Mouse (Mus musculus) stomach, embryonic 15.5 days (tissue): ENCODE measurements around the gene Ccnq. TPM values are rescaled to one million over a fixed set of nuclear protein-coding genes. Genes with fewer than 3 reads are reported as not detected.

ENCODE experiments used
- ATAC-seq: fragments of 200-750 bp; cut with Nextera tagmentation; 2 replicates; pipeline ENCODE4 v1.8.0; 2017; ENCODE audit warnings: low read depth, moderate number of reproducible peaks, moderate TSS enrichment; ENCODE audit not compliant: insufficient read depth, low FRiP score
- H3K27ac ChIP-seq: fragments of 300-500 bp; sonication (generic); 2 replicates; pipeline ENCODE4 v1.5.1; 2015; ENCODE audit warnings: mild to moderate bottlenecking, inconsistent platforms
- H3K27me3 ChIP-seq: fragments of 300-500 bp; sonication (generic); replicated peaks from 2 replicates; pipeline ENCODE4 v1.6.1; 2015; ENCODE audit warnings: inconsistent platforms
- H3K36me3 ChIP-seq: fragments of 300-500 bp; sonication (generic); 2 replicates; pipeline ENCODE4 v1.6.1; 2015; ENCODE audit warnings: inconsistent platforms
- H3K4me1 ChIP-seq: fragments of 300-500 bp; sonication (generic); 2 replicates; pipeline ENCODE4 v1.6.1; 2015; ENCODE audit warnings: inconsistent platforms
- H3K4me2 ChIP-seq: fragments of 300-500 bp; sonication (generic); 2 replicates; pipeline ENCODE4 v1.6.1; 2015; ENCODE audit warnings: mild to moderate bottlenecking, inconsistent platforms
- H3K4me3 ChIP-seq: fragments of 300-500 bp; sonication (generic); replicated peaks from 2 replicates; pipeline ENCODE4 v1.5.1; 2015; ENCODE audit warnings: inconsistent platforms
- H3K9ac ChIP-seq: fragments of 300-500 bp; sonication (generic); 2 replicates; pipeline ENCODE4 v1.6.1; 2015; ENCODE audit warnings: inconsistent platforms
- H3K9me3 ChIP-seq: fragments of 300-500 bp; sonication (generic); 2 replicates; pipeline ENCODE4 v1.6.1; 2016; ENCODE audit warnings: inconsistent platforms
- WGBS: fragments of 180-500 bp; shearing (Covaris S2); methylation state at CpG from one replicate; pipeline ENCODE4 v1.1.7; 2015; 5-methylcytosine and 5-hydroxymethylcytosine counted together
- microRNA-seq: library from miRNA; unstranded; fragments of <30 nt; microRNA quantifications from one replicate; pipeline ENCODE4, GENCODE M21; 2016
- polyA plus RNA-seq: library from polyadenylated mRNA; unstranded; fragments of >200 nt; fragmentation: Nextera tagmentation; extraction: Ambion mirVana; gene quantifications from 2 replicates; pipeline ENCODE4 v1.2.1, GENCODE M21; 2015

Gene Ccnq
- polyA plus RNA-seq, 1 experiment from 2014 or later: 39.3 TPM

DNA sequence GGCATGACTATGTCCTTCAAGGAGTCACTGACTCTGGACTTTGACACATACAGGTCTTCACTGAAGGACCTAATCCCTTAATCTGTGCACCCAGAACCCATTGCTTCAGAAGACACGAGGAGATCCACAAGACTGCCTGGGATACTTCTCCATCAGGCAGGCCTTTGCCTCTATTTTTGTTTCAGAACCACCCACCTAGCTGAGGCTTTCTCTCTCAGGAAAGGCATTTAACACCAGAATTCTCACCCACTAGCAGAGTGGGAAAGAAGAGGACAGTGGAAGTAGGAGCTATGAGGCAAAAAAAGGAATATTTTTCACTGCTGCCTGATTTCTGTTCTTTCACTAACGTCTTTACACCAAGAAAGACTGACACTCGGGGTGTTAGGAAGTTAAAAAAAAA is 25.2 kb downstream of the Ccnq start:
- H3K4me2 ChIP-seq: no peak overlapping the region
- H3K27me3 ChIP-seq: no peaks in the 10 kb centered on the region

DNA sequence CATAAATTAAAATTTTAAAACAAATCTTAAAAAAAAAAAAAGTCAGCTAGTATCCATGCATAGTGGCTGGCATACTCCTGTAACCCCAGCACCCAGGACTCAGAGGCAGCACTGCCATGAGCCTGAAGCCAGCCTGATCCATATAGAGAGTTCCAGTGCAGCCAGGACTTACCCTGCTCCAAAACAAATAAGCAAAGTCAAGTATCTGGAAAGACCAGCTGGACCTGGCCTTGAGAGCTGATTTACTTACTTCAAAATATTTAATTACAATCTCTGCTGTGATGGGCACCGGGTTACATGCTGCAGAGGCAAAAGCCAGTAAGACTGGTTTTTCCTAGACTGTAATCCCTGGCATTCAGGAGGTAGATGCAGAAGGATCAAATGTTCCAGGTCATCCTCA is 26.7 kb downstream of the Ccnq start:
- ATAC-seq: no peak; the same call in 1 of the 2 replicates
- Histone ChIP-seq H3K9me3 (no peaks in the 10 kb centered on the region), H3K27ac (no peak overlapping the region), H3K36me3 (no peaks in the 10 kb centered on the region), H3K27me3 (no peaks in the 10 kb centered on the region), H3K4me3 (no peak overlapping the region), H3K4me2 (no peak overlapping the region), H3K9ac (no peak overlapping the region), H3K4me1 (no peaks in the 10 kb centered on the region)
- 54% methylated on average over 1 of the region's 1 CpGs for WGBS

More for the DNA sequence above, 25.2 kb downstream of the Ccnq start:
- Histone ChIP-seq H3K36me3 (no peaks in the 10 kb centered on the region), H3K9me3 (no peaks in the 10 kb centered on the region), H3K4me3 (no peak overlapping the region), H3K4me1 (no peaks in the 10 kb centered on the region), H3K27ac (no peak overlapping the region), H3K9ac (no peak overlapping the region)
- WGBS: 69% methylated on average over 3 of the region's 3 CpGs
- ATAC-seq: no peak

DNA sequence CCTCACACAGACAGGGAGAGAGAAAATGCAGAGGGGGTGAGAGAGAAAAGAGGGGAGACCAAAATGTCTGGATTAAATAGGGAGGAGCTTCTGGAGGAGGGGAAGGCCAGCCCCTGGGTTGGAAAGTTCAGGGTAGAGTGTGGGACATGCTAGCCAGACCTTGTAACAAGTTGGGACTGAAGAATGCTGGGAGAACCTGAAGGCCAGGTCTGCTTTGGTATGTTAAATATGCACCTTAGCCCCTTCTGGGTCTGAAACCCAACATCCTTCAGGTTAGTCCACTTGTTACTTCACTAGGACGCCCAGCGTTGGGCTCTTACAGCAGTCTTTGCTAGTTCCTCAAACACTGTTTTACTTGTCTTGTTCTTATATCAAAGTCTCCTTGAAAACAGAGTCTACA is 30.1 kb downstream of the Ccnq start:
- H3K27me3 ChIP-seq: no peaks in the 10 kb centered on the region
- no peak overlapping the region for H3K9ac ChIP-seq
- no peaks in the 10 kb centered on the region for H3K36me3 ChIP-seq
- 75% methylated on average over 2 of the region's 2 CpGs for WGBS
- H3K4me1 ChIP-seq: no peaks in the 10 kb centered on the region
- H3K4me3 ChIP-seq: no peak overlapping the region
- no peaks in the 10 kb centered on the region for H3K9me3 ChIP-seq
- no peak overlapping the region for H3K4me2 ChIP-seq
- ATAC-seq: no peak
- no peak overlapping the region for H3K27ac ChIP-seq

DNA sequence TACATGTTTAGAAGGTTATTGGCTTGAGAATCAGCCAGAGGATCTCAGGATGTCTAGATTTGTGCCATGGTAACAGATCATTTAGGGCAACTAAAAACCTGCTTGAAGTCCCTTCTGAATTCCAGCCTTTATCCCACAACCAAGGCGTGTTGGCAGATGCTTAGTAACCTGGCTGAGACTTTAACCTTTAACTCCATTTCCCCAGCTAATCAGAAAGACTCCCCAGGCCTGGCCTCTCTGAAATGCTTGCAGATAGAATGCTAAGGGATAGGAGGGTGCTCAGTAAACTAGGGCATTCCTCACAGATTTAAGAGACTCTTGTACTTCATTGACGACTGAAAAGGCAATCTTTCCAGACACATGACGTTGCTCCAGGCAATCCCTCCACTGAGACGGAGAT is 33.9 kb downstream of the Ccnq start:
- H3K9ac ChIP-seq: no peak overlapping the region
- no peak for ATAC-seq
- H3K9me3 ChIP-seq: no peaks in the 10 kb centered on the region

DNA sequence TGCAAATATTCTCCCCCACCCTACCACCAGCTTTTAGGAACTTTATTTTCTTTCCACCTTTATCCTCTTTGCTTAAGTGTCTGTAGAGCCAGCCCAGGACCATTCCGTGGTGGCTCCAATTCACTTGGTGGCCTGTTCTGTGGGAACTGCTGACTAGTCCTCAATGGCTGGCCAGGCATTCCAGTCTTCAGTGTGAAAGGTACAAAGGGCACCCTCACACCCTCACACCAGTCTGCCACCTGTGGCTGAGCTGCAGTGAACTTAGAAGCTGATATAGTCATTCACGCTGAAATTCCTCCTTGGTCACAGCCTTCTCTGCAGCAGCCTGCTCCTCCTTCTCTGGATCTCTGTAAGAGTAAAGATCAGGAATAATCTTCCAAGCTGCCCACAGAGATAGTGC is 42.9 kb downstream of the Ccnq start:
- no peak for ATAC-seq
- Histone ChIP-seq H3K9me3 (no peaks in the 10 kb centered on the region), H3K27ac (no peak overlapping the region), H3K4me1 (no peaks in the 10 kb centered on the region), H3K36me3 (no peaks in the 10 kb centered on the region), H3K4me3 (no peak overlapping the region), H3K9ac (no peak overlapping the region), H3K27me3 (no peaks in the 10 kb centered on the region), H3K4me2 (no peak overlapping the region)
- WGBS: 67% methylated on average over 2 of the region's 2 CpGs

More for the DNA sequence above, 33.9 kb downstream of the Ccnq start:
- Histone ChIP-seq H3K4me2 (no peak overlapping the region), H3K27me3 (no peaks in the 10 kb centered on the region), H3K27ac (no peak overlapping the region), H3K36me3 (no peaks in the 10 kb centered on the region), H3K4me3 (no peak overlapping the region), H3K4me1 (no peaks in the 10 kb centered on the region)
- WGBS: 60% methylated on average over 4 of the region's 4 CpGs

DNA sequence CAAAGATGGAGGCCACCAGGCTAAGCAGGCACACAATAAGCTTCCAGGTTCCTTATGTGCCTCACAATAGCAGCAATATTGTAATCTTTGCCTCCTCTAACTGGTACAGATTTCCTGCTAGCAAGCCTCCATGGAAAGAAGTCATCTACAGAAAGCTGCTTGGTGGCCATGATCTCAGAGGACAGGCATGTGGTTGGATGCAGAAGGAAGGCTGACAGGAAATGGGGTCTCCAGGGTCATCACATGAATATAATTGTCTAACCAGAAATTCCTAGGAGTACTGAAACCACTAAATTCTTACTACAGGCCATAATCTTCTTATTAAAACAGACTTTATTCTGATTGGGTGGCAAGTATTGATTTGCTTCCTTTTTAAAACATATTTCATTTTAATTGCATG is 45.5 kb downstream of the Ccnq start:
- no peaks in the 10 kb centered on the region for H3K9me3 ChIP-seq
- no peak for ATAC-seq
- no peak overlapping the region for H3K4me3 ChIP-seq
- no peaks in the 10 kb centered on the region for H3K36me3 ChIP-seq
- no peak overlapping the region for H3K4me2 ChIP-seq
- H3K27me3 ChIP-seq: no peaks in the 10 kb centered on the region
- H3K4me1 ChIP-seq: no peaks in the 10 kb centered on the region
- H3K27ac ChIP-seq: no peak overlapping the region
- H3K9ac ChIP-seq: no peak overlapping the region

DNA sequence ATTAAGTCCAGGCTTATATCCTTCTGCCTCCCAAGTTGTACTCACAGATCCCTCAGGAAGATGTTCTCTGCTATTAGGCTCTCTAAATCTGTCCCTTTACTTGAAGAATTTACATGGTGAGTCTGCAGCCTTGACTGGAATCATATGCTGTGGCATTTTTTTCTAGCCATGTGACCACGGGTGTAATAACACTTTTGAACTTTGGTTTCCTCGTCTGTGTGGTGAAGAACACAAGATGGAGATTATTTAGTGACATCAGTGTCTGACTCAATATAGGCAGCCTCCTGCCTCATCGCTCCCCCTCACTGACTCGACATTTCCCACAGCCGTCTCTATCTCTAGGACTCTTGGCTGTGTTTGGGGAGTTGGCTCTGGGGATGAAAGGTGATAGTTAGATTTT is 48.4 kb downstream of the Ccnq start:
- no peak overlapping the region for H3K4me2 ChIP-seq
- H3K9me3 ChIP-seq: no peaks in the 10 kb centered on the region
- 67% methylated on average over 5 of the region's 5 CpGs for WGBS
- H3K36me3 ChIP-seq: no peaks in the 10 kb centered on the region
- ATAC-seq: no peak
- no peak overlapping the region for H3K27ac ChIP-seq
- H3K4me1 ChIP-seq: no peaks in the 10 kb centered on the region
- no peaks in the 10 kb centered on the region for H3K27me3 ChIP-seq
- no peak overlapping the region for H3K9ac ChIP-seq
- no peak overlapping the region for H3K4me3 ChIP-seq

DNA sequence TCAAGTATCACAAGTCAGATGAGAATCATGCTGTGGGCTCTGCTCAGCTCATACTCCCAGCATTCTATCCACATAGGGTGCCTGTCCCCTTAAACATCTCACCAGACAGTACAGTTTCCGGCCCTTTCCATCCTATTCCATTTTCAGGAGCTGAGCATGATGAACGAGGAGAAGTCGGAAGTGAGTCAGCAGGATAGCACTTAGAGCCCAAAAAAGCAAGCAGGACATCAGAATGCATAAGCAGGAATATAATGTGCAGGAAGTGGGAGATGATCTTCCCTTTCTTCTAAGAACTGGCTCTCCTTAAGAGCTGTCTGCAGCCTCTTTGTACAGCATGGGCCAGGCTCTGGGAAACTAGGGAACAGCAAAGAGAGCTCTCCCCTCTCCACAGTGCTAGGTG is 49.2 kb downstream of the Ccnq start:
- H3K4me2 ChIP-seq: no peak overlapping the region
- WGBS: 49% methylated on average over 3 of the region's 3 CpGs
- H3K9ac ChIP-seq: no peak overlapping the region
- H3K27ac ChIP-seq: no peak overlapping the region
- no peaks in the 10 kb centered on the region for H3K36me3 ChIP-seq
- H3K4me1 ChIP-seq: no peaks in the 10 kb centered on the region
- H3K27me3 ChIP-seq: no peaks in the 10 kb centered on the region
- ATAC-seq: no peak
- no peak overlapping the region for H3K4me3 ChIP-seq
- H3K9me3 ChIP-seq: no peaks in the 10 kb centered on the region

Small RNA genes within 50 kb of the gene (microRNA-seq; reads per million reads assigned to microRNA genes)
- gene Gm23840: not detected

Other genes with a start within 250 kb of the Ccnq start
- not detected in 2 replicates for gene Sebox, start 248.3 kb downstream of the Ccnq start, polyA plus RNA-seq
- gene Tmem199, start 239.6 kb downstream of the Ccnq start, polyA plus RNA-seq: 45.5 and 47.2 TPM in 2 replicates
- 131 and 145 TPM in 2 replicates for gene Poldip2, start 239.5 kb downstream of the Ccnq start, polyA plus RNA-seq
- gene Tnfaip1, start 215.4 kb downstream of the Ccnq start, polyA plus RNA-seq: 66.3 and 73.6 TPM in 2 replicates
- gene Ift20, start 215.4 kb downstream of the Ccnq start, polyA plus RNA-seq: 142 and 147 TPM in 2 replicates
- gene Tmem97, start 201.0 kb downstream of the Ccnq start, polyA plus RNA-seq: 244 and 293 TPM in 2 replicates
- gene Nlk, start 54.4 kb downstream of the Ccnq start, polyA plus RNA-seq: 9.2 and 11.8 TPM in 2 replicates
- gene Lyrm9, start 74.9 kb upstream of the Ccnq start, polyA plus RNA-seq: 17.9 and 18.3 TPM in 2 replicates
- 1.3 and 1.4 TPM in 2 replicates for gene Nos2, start 169.1 kb upstream of the Ccnq start, polyA plus RNA-seq
- 64.1 and 65.1 TPM in 2 replicates for gene Lgals9, start 233.2 kb upstream of the Ccnq start, polyA plus RNA-seq